Mouse (Mus musculus) adrenal gland, adult 8-10 months (tissue): ENCODE results near the gene Aldh3b1. TPM values are rescaled to one million over a fixed set of nuclear protein-coding genes. Genes with fewer than 3 reads are reported as not detected.
A peak's percentile ranks its signal among the peaks of the same experiment; 100 is the strongest.

Experiments used
- DNase-seq: peaks from one replicate; pipeline ENCODE4 v3.0.0; 2022
- total RNA-seq, 4 experiments: library from RNA; stranded (reverse); gene quantifications; 2 replicates each; pipeline ENCODE4 v1.2.4; 2022

Aldh3b1 gene
- total RNA-seq, 4 experiments from 2014 or later: 35.5 to 262 (median 145) TPM

GRCm38 (mm10) chr19:3942986-3943735 lies 13.6 kb upstream of the Aldh3b1 start:
- DNase-seq: no peak

GRCm38 (mm10) chr19:3942315-3942714 lies 12.7 kb upstream of the Aldh3b1 start:
- DNase-seq: no peak

- DNase-seq: no peak
Observed at GRCm38 (mm10) chr19:3935896-3936850, 6.6 kb upstream of the Aldh3b1 start.

GRCm38 (mm10) chr19:3935032-3935895 lies 5.7 kb upstream of the Aldh3b1 start, which contains the start of gene Unc93b1:
Gene Unc93b1, plus strand, starts transcription at chr19:3935186.
- peak; percentile 82 for DNase-seq

GRCm38 (mm10) chr19:3931716-3932115 lies 2.1 kb upstream of the Aldh3b1 start:
- no peak for DNase-seq

GRCm38 (mm10) chr19:3930262-3931057 lies 852 bp upstream of the Aldh3b1 start:
- no peak for DNase-seq

GRCm38 (mm10) chr19:3928779-3929178 lies 829 bp downstream of the Aldh3b1 start:
- no peak for DNase-seq

- DNase-seq: no peak
Observed at GRCm38 (mm10) chr19:3927989-3928388, 1.6 kb downstream of the Aldh3b1 start.

GRCm38 (mm10) chr19:3926685-3927084 lies 2.9 kb downstream of the Aldh3b1 start:
- DNase-seq: no peak

GRCm38 (mm10) chr19:3926279-3926678 lies 3.3 kb downstream of the Aldh3b1 start:
- DNase-seq: no peak

GRCm38 (mm10) chr19:3925859-3926258 lies 3.7 kb downstream of the Aldh3b1 start:
- DNase-seq: no peak

GRCm38 (mm10) chr19:3924868-3925267 lies 4.7 kb downstream of the Aldh3b1 start:
- no peak for DNase-seq

GRCm38 (mm10) chr19:3924190-3924589 lies 5.4 kb downstream of the Aldh3b1 start:
- DNase-seq: no peak

- DNase-seq: no peak
Observed at GRCm38 (mm10) chr19:3923586-3923985, 6.0 kb downstream of the Aldh3b1 start.

GRCm38 (mm10) chr19:3922661-3923371 lies 6.8 kb downstream of the Aldh3b1 start:
- no peak for DNase-seq

- DNase-seq: no peak
Observed at GRCm38 (mm10) chr19:3919928-3920327, 9.7 kb downstream of the Aldh3b1 start.

- DNase-seq: no peak
Observed at GRCm38 (mm10) chr19:3916727-3917126, 12.9 kb downstream of the Aldh3b1 start.

- DNase-seq: no peak
Observed at GRCm38 (mm10) chr19:3914535-3914934, 15.1 kb downstream of the Aldh3b1 start.

GRCm38 (mm10) chr19:3913692-3914091 lies 15.9 kb downstream of the Aldh3b1 start:
- no peak for DNase-seq

- DNase-seq: peak; percentile 95
Observed at GRCm38 (mm10) chr19:3912337-3913204, 17.0 kb downstream of the Aldh3b1 start, which contains the start of gene Ndufs8. Gene Ndufs8, minus strand, starts transcription at chr19:3912774.
